Mouse (Mus musculus) intestine, embryonic 16.5 days (tissue): Measurements from ENCODE around the gene 4930404H24Rik. TPM values are rescaled to one million over a fixed set of nuclear protein-coding genes. Genes with fewer than 3 reads are reported as not detected.

Experiments
- ATAC-seq: fragments of 200-750 bp; cut with Nextera tagmentation; 2 replicates; pipeline ENCODE4 v1.8.0; 2017; ENCODE audit warnings: moderate TSS enrichment, moderate library complexity
- H3K27ac ChIP-seq: fragments of 300-500 bp; sonication (generic); 2 replicates; pipeline ENCODE4 v1.5.1; 2014; ENCODE audit warnings: mild to moderate bottlenecking, low read length
- H3K27me3 ChIP-seq: fragments of 300-500 bp; sonication (generic); replicated peaks from 2 replicates; pipeline ENCODE4 v1.6.1; 2014; ENCODE audit warnings: low read length, control low read depth, mixed read lengths; ENCODE audit not compliant: control insufficient read depth, insufficient read depth
- H3K36me3 ChIP-seq: fragments of 300-500 bp; sonication (generic); 2 replicates; pipeline ENCODE4 v1.6.1; 2014; ENCODE audit warnings: low read length, control low read depth; ENCODE audit not compliant: control insufficient read depth, insufficient read depth
- H3K4me1 ChIP-seq: fragments of 300-500 bp; sonication (generic); 2 replicates; pipeline ENCODE4 v1.6.1; 2014; ENCODE audit warnings: low read length, control low read depth, mixed read lengths; ENCODE audit not compliant: control insufficient read depth, insufficient read depth
- H3K4me2 ChIP-seq: fragments of 300-500 bp; sonication (generic); 2 replicates; pipeline ENCODE4 v1.6.1; 2014; ENCODE audit warnings: low read depth, low read length, control low read depth
- H3K4me3 ChIP-seq: fragments of 300-500 bp; sonication (generic); 2 replicates; pipeline ENCODE4 v1.5.1; 2014; ENCODE audit warnings: mild to moderate bottlenecking, low read length
- H3K9ac ChIP-seq: fragments of 300-500 bp; sonication (generic); 2 replicates; pipeline ENCODE4 v1.6.1; 2014; ENCODE audit warnings: low read depth, low read length
- H3K9me3 ChIP-seq: fragments of 300-500 bp; sonication (generic); 2 replicates; pipeline ENCODE4 v1.6.1; 2016; ENCODE audit warnings: low read length, control low read depth; ENCODE audit not compliant: control insufficient read depth
- WGBS: fragments of 180-500 bp; shearing (Covaris S2); extraction: QIAGEN DNeasy Blood & Tissue Kit; methylation state at CpG from one replicate; pipeline ENCODE4 v1.1.7; 2014; 5-methylcytosine and 5-hydroxymethylcytosine counted together
- polyA plus RNA-seq: library from polyadenylated mRNA; unstranded; fragments of >200 nt; fragmentation: Nextera tagmentation; extraction: Ambion mirVana; gene quantifications from 2 replicates; pipeline ENCODE4 v1.2.1, GENCODE M21; 2015

The 4930404H24Rik gene
- polyA plus RNA-seq, 1 experiment from 2014 or later: not detected

DNA sequence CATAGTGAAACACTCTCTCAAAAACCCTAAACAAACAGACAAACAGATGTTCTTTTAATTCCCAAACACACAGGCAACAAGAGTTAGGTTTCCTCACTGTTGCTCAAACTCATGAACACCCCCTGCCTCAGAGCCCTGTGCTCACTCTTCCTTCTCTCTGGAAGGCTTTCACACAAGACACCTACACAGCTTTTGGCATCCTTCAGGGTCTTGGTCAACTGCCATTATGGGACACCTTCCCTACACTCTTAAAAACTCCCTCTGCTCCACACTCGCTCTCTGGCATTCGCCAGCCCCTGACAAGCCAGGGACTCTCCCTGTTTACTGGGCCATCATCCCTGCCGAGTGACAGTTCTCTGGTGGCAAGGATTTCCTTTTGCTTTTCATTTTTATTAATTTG, 21.4 kb downstream of the 4930404H24Rik start:
- peaks cover 40% of the 10 kb centered on the region for H3K4me1 ChIP-seq

GRCm38 (mm10) chr2:153514497-153515380, 22.1 kb downstream of the 4930404H24Rik start:
- Histone ChIP-seq H3K4me3 (no peak overlapping the region), H3K9ac (no peak overlapping the region), H3K4me2 (no peak overlapping the region), H3K4me1 (peaks cover 33% of the 10 kb centered on the region), H3K36me3 (no peaks in the 10 kb centered on the region), H3K27me3 (no peaks in the 10 kb centered on the region), H3K27ac (no peak overlapping the region), H3K9me3 (no peaks in the 10 kb centered on the region)
- WGBS: 81% methylated on average over 14 of the region's 14 CpGs
- ATAC-seq: no peak

More for the DNA sequence above, 21.4 kb downstream of the 4930404H24Rik start:
- H3K9ac ChIP-seq: no peak overlapping the region
- H3K36me3 ChIP-seq: no peaks in the 10 kb centered on the region
- no peak for ATAC-seq
- H3K4me2 ChIP-seq: no peak overlapping the region
- H3K27ac ChIP-seq: no peak overlapping the region
- no peak overlapping the region for H3K4me3 ChIP-seq
- no peaks in the 10 kb centered on the region for H3K9me3 ChIP-seq
- no peaks in the 10 kb centered on the region for H3K27me3 ChIP-seq
- 84% methylated on average over 3 of the region's 3 CpGs for WGBS

- Histone ChIP-seq H3K27me3 (no peaks in the 10 kb centered on the region), H3K27ac (no peak overlapping the region), H3K36me3 (no peaks in the 10 kb centered on the region), H3K4me3 (no peak overlapping the region), H3K9me3 (no peaks in the 10 kb centered on the region), H3K4me2 (no peak overlapping the region), H3K9ac (no peak overlapping the region), H3K4me1 (peaks cover 29% of the 10 kb centered on the region)
- WGBS: 85% methylated on average over 6 of the region's 6 CpGs
- ATAC-seq: no peak
These were observed 23.0 kb downstream of the 4930404H24Rik start for GRCm38 (mm10) chr2:153515582-153515981.

- Histone ChIP-seq H3K4me1 (peaks cover 31% of the 10 kb centered on the region), H3K9me3 (no peaks in the 10 kb centered on the region), H3K9ac (no peak overlapping the region), H3K4me3 (no peak overlapping the region), H3K27ac (no peak overlapping the region), H3K36me3 (no peaks in the 10 kb centered on the region), H3K4me2 (no peak overlapping the region), H3K27me3 (no peaks in the 10 kb centered on the region)
- ATAC-seq: peak; percentile 83
- WGBS: 31% methylated on average over 4 of the region's 4 CpGs
These were observed 24.4 kb downstream of the 4930404H24Rik start for GRCm38 (mm10) chr2:153516961-153517360.

DNA sequence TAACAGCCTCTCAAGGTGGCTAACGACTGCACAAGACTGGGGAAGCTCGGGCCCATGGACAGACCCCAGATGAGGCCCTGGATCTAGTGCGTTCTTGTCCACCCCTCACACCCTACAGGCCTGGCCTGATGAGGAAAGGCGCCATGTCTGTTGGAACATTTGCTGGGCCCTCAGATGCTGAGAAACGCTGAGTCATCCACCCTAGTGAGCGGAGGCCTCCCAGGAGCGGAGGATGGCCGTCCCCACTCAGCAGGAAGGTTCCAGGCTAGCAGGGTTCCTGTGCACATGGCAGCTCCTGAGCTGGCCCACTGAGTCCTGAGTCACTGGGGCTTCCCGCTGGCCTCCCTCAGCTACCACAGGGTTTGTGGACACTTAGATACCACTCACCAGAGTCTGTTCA, 27.5 kb downstream of the 4930404H24Rik start:
- Histone ChIP-seq H3K9me3 (no peaks in the 10 kb centered on the region), H3K27ac (no peak overlapping the region), H3K36me3 (no peaks in the 10 kb centered on the region), H3K9ac (no peak overlapping the region), H3K27me3 (no peaks in the 10 kb centered on the region), H3K4me3 (no peak overlapping the region), H3K4me2 (no peak overlapping the region), H3K4me1 (peaks cover 44% of the 10 kb centered on the region)
- WGBS: 76% methylated on average over 9 of the region's 9 CpGs
- no peak for ATAC-seq

DNA sequence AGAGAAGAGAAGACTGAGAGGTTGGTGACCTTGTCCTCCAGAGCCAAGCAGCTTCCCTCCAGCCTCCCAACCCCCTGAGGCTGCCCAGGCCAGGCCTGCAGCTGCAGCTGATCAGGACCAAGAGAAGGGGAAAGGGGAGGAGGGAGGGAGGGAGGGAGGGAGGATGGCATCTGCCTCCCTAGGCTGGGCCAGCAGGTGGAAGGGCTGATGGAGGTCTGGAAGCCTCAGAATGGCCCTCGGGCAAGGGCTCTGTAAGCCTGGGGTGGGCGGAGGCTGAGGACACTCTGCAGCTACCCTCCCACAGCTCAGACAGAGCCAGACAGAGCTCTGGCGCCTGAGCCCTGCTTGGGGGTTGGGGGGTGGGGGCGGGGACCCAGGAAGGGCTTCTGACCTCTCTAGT, 29.7 kb downstream of the 4930404H24Rik start:
- Histone ChIP-seq H3K9me3 (no peaks in the 10 kb centered on the region), H3K9ac (0 out of 2 replicates have a peak overlapping the region, but pooled peaks have one; percentile 14), H3K27ac (peak overlapping the region; percentile 9; the same call in 1 of the 2 replicates), H3K4me3 (no peak overlapping the region), H3K4me2 (no peak overlapping the region), H3K27me3 (no peaks in the 10 kb centered on the region), H3K36me3 (no peaks in the 10 kb centered on the region), H3K4me1 (peaks cover 56% of the 10 kb centered on the region)
- WGBS: 47% methylated on average over 4 of the region's 4 CpGs
- no peak for ATAC-seq

- Histone ChIP-seq H3K9ac (peak overlapping the region; percentile 0; the same call in 1 of the 2 replicates), H3K27ac (peak overlapping the region; percentile 51; the same call in 1 of the 2 replicates), H3K4me3 (no peak overlapping the region), H3K9me3 (no peaks in the 10 kb centered on the region), H3K27me3 (no peaks in the 10 kb centered on the region), H3K4me2 (peak overlapping the region; percentile 16; the same call in 1 of the 2 replicates), H3K36me3 (no peaks in the 10 kb centered on the region), H3K4me1 (peaks cover 52% of the 10 kb centered on the region)
- WGBS: 52% methylated on average over 9 of the region's 9 CpGs
- ATAC-seq: no peak
These were observed 30.6 kb downstream of the 4930404H24Rik start for GRCm38 (mm10) chr2:153523143-153523542.

DNA sequence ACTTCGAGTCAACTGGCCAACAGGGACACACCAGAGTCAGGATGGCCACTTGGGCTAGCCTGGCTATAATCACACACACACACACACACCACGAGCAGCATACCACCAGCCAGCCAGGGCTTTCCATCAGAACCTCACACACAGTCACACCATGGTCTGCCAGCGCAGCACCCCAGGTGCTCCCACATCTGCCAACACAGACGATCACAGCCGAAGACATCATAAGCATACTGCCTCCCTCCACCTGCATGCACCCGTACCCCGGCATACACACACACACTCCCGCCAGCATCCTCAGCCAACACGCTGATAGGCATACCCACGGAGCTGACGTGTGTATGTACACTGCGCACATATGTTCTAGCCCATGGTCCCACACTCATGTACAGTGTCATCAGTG, 31.1 kb downstream of the 4930404H24Rik start:
- Histone ChIP-seq H3K36me3 (no peaks in the 10 kb centered on the region), H3K4me3 (no peak overlapping the region), H3K9me3 (no peaks in the 10 kb centered on the region), H3K4me1 (peaks cover 53% of the 10 kb centered on the region), H3K27me3 (no peaks in the 10 kb centered on the region), H3K4me2 (0 out of 2 replicates have a peak overlapping the region, but pooled peaks have one; percentile 16), H3K9ac (0 out of 2 replicates have a peak overlapping the region, but pooled peaks have one; percentile 0), H3K27ac (no peak overlapping the region)
- no peak for ATAC-seq
- 83% methylated on average over 12 of the region's 12 CpGs for WGBS

- Histone ChIP-seq H3K36me3 (no peaks in the 10 kb centered on the region), H3K4me3 (no peak overlapping the region), H3K9ac (no peak overlapping the region), H3K4me2 (no peak overlapping the region), H3K27ac (peak overlapping the region; percentile 86), H3K9me3 (no peaks in the 10 kb centered on the region), H3K27me3 (no peaks in the 10 kb centered on the region), H3K4me1 (peaks cover 52% of the 10 kb centered on the region)
- ATAC-seq: no peak
- 64% methylated on average over 2 of the region's 2 CpGs for WGBS
These were observed 32.1 kb downstream of the 4930404H24Rik start for GRCm38 (mm10) chr2:153524727-153525126.
